Mouse (Mus musculus): ENCODE results near the gene Gns. TPM values are rescaled to one million over a fixed set of nuclear protein-coding genes. Genes with fewer than 3 reads are reported as not detected.

Gns gene
- total and polyA plus RNA-seq, 2 experiments from 2014 or later, result 40.4 to 67.8 TPM

GRCm38 (mm10) chr10:121385695-121386094 is 20.8 kb downstream of the Gns start:
- no peaks in the 10 kb centered on the region for H3K4me1 ChIP-seq (ENCODE audit: insufficient read depth)
- peaks cover 82% of the 10 kb centered on the region for H3K36me3 ChIP-seq (ENCODE audit: insufficient read depth)
- H3K9me3 ChIP-seq (ENCODE audit: low read length), result no peaks in the 10 kb centered on the region
- H3K4me3 ChIP-seq (ENCODE audit: low read depth, low read length), result no peak overlapping the region
- no peak for ATAC-seq
- no peak for DNase-seq
- TF ChIP-seq CTCF (IDR thresholded peaks at IDR 0.05; ENCODE audit: low read depth), result no peak
- no peaks in the 10 kb centered on the region for H3K27me3 ChIP-seq (ENCODE audit: insufficient read depth, low read length)
- 97% methylated on average over 6 of the region's 6 CpGs for WGBS
- no peak overlapping the region for H3K27ac ChIP-seq (ENCODE audit: low read depth, low read length)
- no peak overlapping the region for H3K9ac ChIP-seq
- H3K4me2 ChIP-seq (ENCODE audit: low read depth), result no peak overlapping the region

- peaks cover 82% of the 10 kb centered on the region for H3K36me3 ChIP-seq (ENCODE audit: insufficient read depth)
- TF ChIP-seq CTCF (IDR thresholded peaks at IDR 0.05; ENCODE audit: low read depth), result no peak
- no peaks in the 10 kb centered on the region for H3K9me3 ChIP-seq (ENCODE audit: low read length)
- peak; percentile 20; the same call in 1 of the 2 replicates for ATAC-seq
- no peaks in the 10 kb centered on the region for H3K4me1 ChIP-seq (ENCODE audit: insufficient read depth)
- H3K4me3 ChIP-seq (ENCODE audit: low read depth, low read length), result no peak overlapping the region
- no peaks in the 10 kb centered on the region for H3K27me3 ChIP-seq (ENCODE audit: insufficient read depth, low read length)
- WGBS, result 72% methylated on average over 9 of the region's 9 CpGs
- H3K4me2 ChIP-seq (ENCODE audit: low read depth), result no peak overlapping the region
- H3K9ac ChIP-seq, result no peak overlapping the region
- no peak overlapping the region for H3K27ac ChIP-seq (ENCODE audit: low read depth, low read length)
- no peak for DNase-seq
Measured at GRCm38 (mm10) chr10:121386347-121386746, 21.5 kb downstream of the Gns start.

GRCm38 (mm10) chr10:121390602-121391001 is 25.7 kb downstream of the Gns start:
- Histone ChIP-seq H3K27ac (ENCODE audit: low read depth, low read length) (no peak overlapping the region), H3K9me3 (ENCODE audit: low read length) (no peaks in the 10 kb centered on the region), H3K27me3 (ENCODE audit: insufficient read depth, low read length) (no peaks in the 10 kb centered on the region), H3K4me2 (ENCODE audit: low read depth) (no peak overlapping the region), H3K36me3 (ENCODE audit: insufficient read depth) (peaks cover 83% of the 10 kb centered on the region), H3K4me1 (ENCODE audit: insufficient read depth) (no peaks in the 10 kb centered on the region), H3K9ac (no peak overlapping the region), H3K4me3 (ENCODE audit: low read depth, low read length) (no peak overlapping the region)
- 86% methylated on average over 10 of the region's 10 CpGs for WGBS
- DNase-seq, result no peak
- ATAC-seq, result no peak
- TF ChIP-seq CTCF (IDR thresholded peaks at IDR 0.05; ENCODE audit: low read depth), result no peak

- H3K9ac ChIP-seq, result no peak overlapping the region
- DNase-seq (no peak), ATAC-seq (no peak)
- H3K27me3 ChIP-seq (ENCODE audit: insufficient read depth, low read length), result no peaks in the 10 kb centered on the region
- no peaks in the 10 kb centered on the region for H3K9me3 ChIP-seq (ENCODE audit: low read length)
- peaks cover 93% of the 10 kb centered on the region for H3K36me3 ChIP-seq (ENCODE audit: insufficient read depth)
- no peak overlapping the region for H3K27ac ChIP-seq (ENCODE audit: low read depth, low read length)
- no peak for TF ChIP-seq CTCF (IDR thresholded peaks at IDR 0.05; ENCODE audit: low read depth)
- WGBS, result 96% methylated on average over 8 of the region's 8 CpGs
- H3K4me1 ChIP-seq (ENCODE audit: insufficient read depth), result no peaks in the 10 kb centered on the region
- no peak overlapping the region for H3K4me2 ChIP-seq (ENCODE audit: low read depth)
- H3K4me3 ChIP-seq (ENCODE audit: low read depth, low read length), result no peak overlapping the region
Measured at GRCm38 (mm10) chr10:121391901-121392300, 27.0 kb downstream of the Gns start.

GRCm38 (mm10) chr10:121394270-121394669 is 29.4 kb downstream of the Gns start:
- Histone ChIP-seq H3K27me3 (ENCODE audit: insufficient read depth, low read length) (no peaks in the 10 kb centered on the region), H3K9me3 (ENCODE audit: low read length) (no peaks in the 10 kb centered on the region), H3K36me3 (ENCODE audit: insufficient read depth) (peaks cover 74% of the 10 kb centered on the region), H3K27ac (ENCODE audit: low read depth, low read length) (no peak overlapping the region), H3K4me3 (ENCODE audit: low read depth, low read length) (no peak overlapping the region), H3K9ac (no peak overlapping the region), H3K4me2 (ENCODE audit: low read depth) (no peak overlapping the region), H3K4me1 (ENCODE audit: insufficient read depth) (no peaks in the 10 kb centered on the region)
- WGBS, result 65% methylated on average over 6 of the region's 6 CpGs
- no peak for TF ChIP-seq CTCF (IDR thresholded peaks at IDR 0.05; ENCODE audit: low read depth)
- DNase-seq (no peak), ATAC-seq (no peak)

DNA sequence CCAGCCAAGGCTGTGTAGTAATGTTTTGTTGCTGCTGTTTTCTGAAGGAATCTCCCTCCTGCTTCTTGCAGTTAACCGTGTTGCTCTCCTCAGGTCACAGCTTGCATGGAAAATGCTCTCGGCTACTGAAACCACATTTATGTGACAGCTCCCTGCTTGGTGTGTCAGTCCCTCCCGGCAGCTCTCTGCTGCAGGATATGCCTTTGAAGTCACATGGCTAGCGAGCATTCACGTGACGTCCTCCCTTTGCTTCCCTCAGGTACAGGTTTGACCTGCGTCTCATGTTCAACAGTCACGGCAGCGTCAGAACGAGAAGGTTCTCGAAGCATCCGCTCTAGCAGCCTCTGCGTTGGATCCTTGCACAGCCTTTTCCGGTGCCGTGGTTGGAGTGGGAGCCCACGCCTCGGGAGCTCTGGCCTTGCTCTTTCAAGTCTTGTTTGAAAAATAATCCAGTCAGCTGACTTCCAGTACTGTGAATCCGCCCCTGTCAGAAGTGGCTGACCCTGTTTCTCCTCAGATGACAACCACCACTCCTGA is 30.0 kb downstream of the Gns start:
- TF ChIP-seq CTCF (IDR thresholded peaks at IDR 0.05; ENCODE audit: low read depth), result no peak
- Histone ChIP-seq H3K4me2 (ENCODE audit: low read depth) (no peak overlapping the region), H3K27ac (ENCODE audit: low read depth, low read length) (no peak overlapping the region), H3K4me3 (ENCODE audit: low read depth, low read length) (no peak overlapping the region), H3K36me3 (ENCODE audit: insufficient read depth) (peaks cover 68% of the 10 kb centered on the region), H3K9me3 (ENCODE audit: low read length) (no peaks in the 10 kb centered on the region), H3K4me1 (ENCODE audit: insufficient read depth) (no peaks in the 10 kb centered on the region), H3K9ac (no peak overlapping the region), H3K27me3 (ENCODE audit: insufficient read depth, low read length) (no peaks in the 10 kb centered on the region)
- no peak for DNase-seq
- 91% methylated on average over 18 of the region's 18 CpGs for WGBS
- ATAC-seq, result no peak

DNA sequence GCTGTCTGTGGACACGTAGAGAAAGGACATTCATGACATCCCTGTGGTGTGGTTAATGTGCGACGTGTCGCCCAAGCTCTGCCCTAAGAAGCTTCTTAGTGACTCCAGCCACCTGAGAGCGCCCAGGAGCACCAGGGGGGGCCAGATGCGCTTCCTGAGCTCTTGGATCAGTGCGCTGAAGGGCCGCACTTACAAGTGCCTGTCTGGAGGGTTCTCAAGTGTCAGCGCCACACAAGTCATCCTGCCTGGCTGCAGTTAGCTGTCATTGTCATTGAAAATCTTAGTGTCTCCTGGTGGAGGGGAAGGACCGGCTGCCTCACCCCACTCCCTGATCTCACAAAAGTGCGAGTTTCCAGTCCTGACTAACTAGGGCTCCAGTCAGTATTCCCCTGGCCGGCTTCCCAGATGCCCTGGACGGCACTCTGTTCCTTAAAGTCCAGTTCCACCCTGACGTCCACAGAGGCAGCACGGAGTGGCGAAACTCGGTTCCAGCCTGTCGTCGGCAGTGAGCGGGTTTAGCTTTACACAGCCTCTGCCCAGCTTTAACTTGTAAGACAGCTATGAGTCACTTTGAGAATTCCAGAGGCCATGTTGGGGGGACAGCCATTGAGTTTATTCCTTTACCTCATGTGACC is 30.8 kb downstream of the Gns start:
- WGBS, result 87% methylated on average over 20 of the region's 20 CpGs

More for the DNA sequence above, 30.8 kb downstream of the Gns start:
- no peak for TF ChIP-seq CTCF (IDR thresholded peaks at IDR 0.05; ENCODE audit: low read depth)
- DNase-seq (no peak), ATAC-seq (no peak)
- no peaks in the 10 kb centered on the region for H3K27me3 ChIP-seq (ENCODE audit: insufficient read depth, low read length)
- no peaks in the 10 kb centered on the region for H3K4me1 ChIP-seq (ENCODE audit: insufficient read depth)
- H3K27ac ChIP-seq (ENCODE audit: low read depth, low read length), result no peak overlapping the region
- H3K36me3 ChIP-seq (ENCODE audit: insufficient read depth), result peaks cover 61% of the 10 kb centered on the region
- H3K9me3 ChIP-seq (ENCODE audit: low read length), result no peaks in the 10 kb centered on the region
- H3K4me3 ChIP-seq (ENCODE audit: low read depth, low read length), result no peak overlapping the region
- H3K9ac ChIP-seq, result no peak overlapping the region
- H3K4me2 ChIP-seq (ENCODE audit: low read depth), result no peak overlapping the region

All from forebrain, postnatal 0 days (tissue).